Mouse (Mus musculus) C2C12 (cell line): ENCODE data around the gene Pbp2. TPM values are rescaled to one million over a fixed set of nuclear protein-coding genes. Genes with fewer than 3 reads are reported as not detected.

ENCODE experiments used
- H3K27me3 ChIP-seq: one replicate; pipeline ENCODE4 v1.6.1; 2011; ENCODE audit not compliant: control insufficient read depth, insufficient read depth, insufficient read length
- H3K36me3 ChIP-seq: one replicate; pipeline ENCODE4 v1.6.1; 2011; ENCODE audit not compliant: control insufficient read depth, insufficient read depth
- H3K4me3 ChIP-seq: one replicate; pipeline ENCODE4 v1.5.1; 2011; ENCODE audit warnings: mild to moderate bottlenecking, control low read depth; ENCODE audit not compliant: poor library complexity, insufficient read depth, severe bottlenecking
- H3K79me2 ChIP-seq: one replicate; pipeline ENCODE4 v1.6.1; 2011; ENCODE audit not compliant: control insufficient read depth, insufficient read depth
- H3K79me3 ChIP-seq: one replicate; pipeline ENCODE4 v1.6.1; 2011; ENCODE audit warnings: low read depth, control low read depth
- H3ac ChIP-seq: one replicate; pipeline ENCODE3; 2011; ENCODE audit warnings: low read depth; ENCODE audit not compliant: control insufficient read depth, insufficient read length
- CEBPB ChIP-seq: IDR thresholded peaks from one replicate; pipeline ENCODE4 v1.6.1; 2011; ENCODE audit warnings: low read depth, mild to moderate bottlenecking, control low read depth, moderate library complexity
- CTCF ChIP-seq: IDR thresholded peaks from one replicate; pipeline ENCODE4 v1.5.1; 2011; ENCODE audit not compliant: control insufficient read depth, insufficient read depth, insufficient read length
- FOSL1 ChIP-seq: IDR thresholded peaks from one replicate; pipeline ENCODE4 v1.8.0; 2011; ENCODE audit warnings: mild to moderate bottlenecking, low read length; ENCODE audit not compliant: poor library complexity, insufficient read depth, severe bottlenecking
- MAX ChIP-seq: IDR thresholded peaks from one replicate; pipeline ENCODE4 v1.6.1; 2011; ENCODE audit warnings: mild to moderate bottlenecking, control low read depth
- MYOD1 ChIP-seq: IDR thresholded peaks from one replicate; pipeline ENCODE4 v1.6.1; 2011; ENCODE audit warnings: low read depth; ENCODE audit not compliant: control insufficient read depth, insufficient read length
- MYOG ChIP-seq: IDR thresholded peaks from one replicate; pipeline ENCODE4 v1.6.1; 2011; ENCODE audit not compliant: control insufficient read depth, insufficient read length; ENCODE audit errors: extremely low read depth
- USF1 ChIP-seq: IDR thresholded peaks from one replicate; pipeline ENCODE4 v1.6.1; 2011; ENCODE audit warnings: low read depth, mild to moderate bottlenecking, control low read depth, moderate library complexity
- polyA plus RNA-seq: library from polyadenylated mRNA; unstranded; fragments of >200 nt; fragmentation: generic; extraction: Trizol; gene quantifications from one replicate; pipeline ENCODE4 v1.2.1, GENCODE M21; 2012; ENCODE audit warnings: missing spikeins

The Pbp2 gene
- polyA plus RNA-seq, 1 experiment: 0.41 TPM

- TF ChIP-seq CTCF (no peak), MYOD1 (no peak), CEBPB (no peak), USF1 (no peak), FOSL1 (no peak), MAX (no peak), MYOG (no peak)
- no peak overlapping the region for H3ac ChIP-seq
- no peaks in the 10 kb centered on the region for H3K27me3 ChIP-seq
Observed at GRCm38 (mm10) chr6:135336376-135336775, 26.2 kb upstream of the Pbp2 start.

GRCm38 (mm10) chr6:135333994-135334651 lies 23.9 kb upstream of the Pbp2 start:
- no peaks in the 10 kb centered on the region for H3K27me3 ChIP-seq
- no peak for TF ChIP-seq USF1
- no peak for TF ChIP-seq CEBPB
- no peak for TF ChIP-seq FOSL1
- no peak for TF ChIP-seq MAX
- TF ChIP-seq MYOG: no peak
- TF ChIP-seq CTCF: no peak
- no peak for TF ChIP-seq MYOD1
- no peaks in the 10 kb centered on the region for H3K79me2 ChIP-seq
- no peak overlapping the region for H3ac ChIP-seq
- H3K4me3 ChIP-seq: no peak overlapping the region
- H3K36me3 ChIP-seq: no peaks in the 10 kb centered on the region
- no peaks in the 10 kb centered on the region for H3K79me3 ChIP-seq

More at GRCm38 (mm10) chr6:135336376-135336775, 26.2 kb upstream of the Pbp2 start:
- Histone ChIP-seq H3K79me3 (no peaks in the 10 kb centered on the region), H3K4me3 (no peak overlapping the region), H3K79me2 (no peaks in the 10 kb centered on the region), H3K36me3 (no peaks in the 10 kb centered on the region)

DNA sequence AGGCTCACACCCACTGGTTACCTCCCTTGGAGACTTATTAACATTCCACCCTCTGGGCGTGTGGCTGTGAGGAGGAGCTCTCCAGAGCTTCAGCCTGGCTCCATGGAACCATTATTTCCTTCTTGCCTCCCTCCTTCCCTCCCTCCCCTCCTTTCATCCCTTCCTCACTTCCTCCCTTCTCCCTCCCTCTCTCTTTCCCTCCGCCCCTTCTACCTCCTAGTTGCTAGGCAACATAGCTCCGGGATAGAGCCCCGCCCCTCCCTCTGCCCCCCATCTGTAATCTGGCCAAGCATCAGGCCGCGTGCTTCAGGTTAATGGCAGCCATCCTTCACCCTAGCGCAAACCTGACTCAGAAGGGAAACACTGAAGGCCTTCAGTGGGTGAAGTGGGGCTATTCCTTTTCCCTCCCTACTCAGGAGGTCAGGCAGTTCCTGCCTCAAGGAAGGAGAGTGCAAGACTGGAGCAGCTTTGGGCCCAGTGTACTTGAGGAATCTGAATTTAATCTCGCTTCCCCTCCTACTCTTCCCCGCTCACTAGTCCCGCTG lies 22.6 kb upstream of the Pbp2 start:
- TF ChIP-seq CEBPB: no peak
- Histone ChIP-seq H3K27me3 (no peaks in the 10 kb centered on the region), H3ac (no peak overlapping the region), H3K79me2 (no peaks in the 10 kb centered on the region), H3K4me3 (no peak overlapping the region), H3K36me3 (no peaks in the 10 kb centered on the region), H3K79me3 (no peaks in the 10 kb centered on the region)

DNA sequence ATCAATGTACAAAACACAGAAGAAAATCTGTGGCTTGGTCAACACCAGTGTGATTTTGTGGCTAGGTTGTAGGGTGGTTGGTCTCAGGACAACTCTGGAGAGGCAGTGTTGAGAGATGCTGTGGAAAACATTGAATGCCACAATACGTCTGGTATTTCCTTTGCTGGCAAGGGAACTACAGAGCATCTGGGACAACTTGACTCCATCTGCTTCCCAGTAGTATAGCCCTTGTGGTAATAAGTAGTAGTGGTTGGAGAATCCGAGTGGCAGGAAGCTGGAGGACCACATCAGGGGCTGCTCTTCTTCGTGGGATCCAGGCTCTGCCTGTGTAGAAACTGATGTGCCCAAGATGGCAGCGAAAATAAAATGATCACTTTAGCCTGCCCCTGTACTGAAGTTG lies 21.7 kb upstream of the Pbp2 start:
- no peaks in the 10 kb centered on the region for H3K27me3 ChIP-seq
- no peaks in the 10 kb centered on the region for H3K79me2 ChIP-seq
- H3K79me3 ChIP-seq: no peaks in the 10 kb centered on the region
- no peaks in the 10 kb centered on the region for H3K36me3 ChIP-seq
- H3K4me3 ChIP-seq: no peak overlapping the region
- TF ChIP-seq FOSL1 (no peak), MYOD1 (no peak), MAX (no peak), MYOG (no peak), CEBPB (no peak), CTCF (no peak)
- H3ac ChIP-seq: no peak overlapping the region

GRCm38 (mm10) chr6:135326847-135327246 lies 16.6 kb upstream of the Pbp2 start:
- Histone ChIP-seq H3K79me3 (no peaks in the 10 kb centered on the region), H3ac (no peak overlapping the region), H3K36me3 (no peaks in the 10 kb centered on the region), H3K4me3 (no peak overlapping the region), H3K27me3 (no peaks in the 10 kb centered on the region), H3K79me2 (no peaks in the 10 kb centered on the region)
- TF ChIP-seq MYOG (no peak), FOSL1 (no peak), MAX (no peak), MYOD1 (no peak), CTCF (no peak), USF1 (no peak), CEBPB (no peak)

DNA sequence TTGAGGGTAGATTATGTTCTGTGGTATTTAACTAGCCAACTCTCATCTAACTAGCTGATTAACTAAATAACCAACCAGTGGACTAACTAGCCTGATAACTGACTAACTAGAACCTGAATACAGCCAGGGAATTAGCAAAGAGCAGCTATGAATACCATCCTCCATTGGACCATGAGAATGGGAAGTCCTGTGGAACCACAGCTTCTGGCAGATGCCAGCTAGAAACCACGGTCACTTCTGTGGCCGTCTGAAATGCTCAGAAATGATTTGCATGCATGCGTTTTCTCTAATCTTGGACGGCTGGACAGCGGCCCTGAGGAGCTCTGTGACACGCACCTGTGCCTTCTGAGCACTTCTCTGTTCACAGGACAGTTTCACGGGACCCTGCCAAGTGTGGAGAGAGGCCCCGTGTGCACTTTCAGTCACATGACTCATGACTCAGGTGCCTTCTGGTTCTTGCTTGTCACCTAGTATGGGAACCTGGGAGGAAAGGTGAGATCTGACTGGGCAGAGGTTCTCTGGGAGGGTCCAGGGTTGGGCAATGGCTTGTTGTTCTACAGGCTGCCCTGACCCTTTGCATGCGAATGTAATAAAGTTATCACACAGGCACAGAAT lies 14.6 kb upstream of the Pbp2 start:
- TF ChIP-seq CEBPB (no peak), FOSL1 (no peak), MAX (no peak), USF1 (peak; percentile 52), MYOD1 (peak; percentile 19), CTCF (no peak), MYOG (no peak)
- H3K27me3 ChIP-seq: no peaks in the 10 kb centered on the region
- H3K4me3 ChIP-seq: no peak overlapping the region
- no peaks in the 10 kb centered on the region for H3K79me3 ChIP-seq
- no peaks in the 10 kb centered on the region for H3K79me2 ChIP-seq
- H3K36me3 ChIP-seq: no peaks in the 10 kb centered on the region
- H3ac ChIP-seq: no peak overlapping the region
